Mouse (Mus musculus): ENCODE measurements around the gene Slc37a3. TPM values are rescaled to one million over a fixed set of nuclear protein-coding genes. Genes with fewer than 3 reads are reported as not detected.

The Slc37a3 gene
- polyA plus RNA-seq, 1 experiment, result 13.2 TPM

DNA sequence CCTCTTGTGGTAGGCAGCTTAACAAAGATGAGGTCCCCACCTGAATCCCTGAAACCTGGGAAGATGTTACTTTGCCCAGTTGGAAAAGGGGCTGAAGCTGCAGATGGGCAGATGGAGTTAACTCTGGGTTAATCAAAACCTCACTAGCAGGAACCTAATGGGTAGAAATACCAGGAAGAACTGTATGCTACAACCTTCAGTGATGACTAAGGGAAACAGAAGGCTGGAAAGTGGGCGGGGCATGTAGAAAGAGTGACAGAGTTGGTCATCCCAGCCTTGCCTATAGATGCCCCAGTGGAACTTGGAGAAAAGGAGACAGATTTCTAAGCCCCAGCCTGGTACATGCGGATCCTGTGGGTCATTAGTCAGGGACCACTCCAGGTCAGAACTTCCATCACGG, 76.0 kb downstream of the Slc37a3 start:
- TF ChIP-seq POLR2A (IDR thresholded peaks at IDR 0.05; ENCODE audit: low read depth, low read length) (no peak), CTCF (IDR thresholded peaks at IDR 0.05; ENCODE audit: extremely low read depth, insufficient read length, insufficient replicate concordance, low read depth, low read length) (no peak)
- no peak overlapping the region for H3K27ac ChIP-seq (ENCODE audit: insufficient read depth, low read depth, low read length)
- H3K4me1 ChIP-seq (ENCODE audit: control insufficient read depth, insufficient read depth, insufficient read length, low read length), result no peaks in the 10 kb centered on the region
- WGBS, result 85% methylated on average over 3 of the region's 3 CpGs
- no peaks in the 10 kb centered on the region for H3K36me3 ChIP-seq (ENCODE audit: control insufficient read depth, insufficient read depth, low read length)
- H3K4me3 ChIP-seq (ENCODE audit: low read depth, low read length), result no peak overlapping the region
- H3K27me3 ChIP-seq (ENCODE audit: control insufficient read depth, insufficient read depth, low read length), result no peaks in the 10 kb centered on the region

DNA sequence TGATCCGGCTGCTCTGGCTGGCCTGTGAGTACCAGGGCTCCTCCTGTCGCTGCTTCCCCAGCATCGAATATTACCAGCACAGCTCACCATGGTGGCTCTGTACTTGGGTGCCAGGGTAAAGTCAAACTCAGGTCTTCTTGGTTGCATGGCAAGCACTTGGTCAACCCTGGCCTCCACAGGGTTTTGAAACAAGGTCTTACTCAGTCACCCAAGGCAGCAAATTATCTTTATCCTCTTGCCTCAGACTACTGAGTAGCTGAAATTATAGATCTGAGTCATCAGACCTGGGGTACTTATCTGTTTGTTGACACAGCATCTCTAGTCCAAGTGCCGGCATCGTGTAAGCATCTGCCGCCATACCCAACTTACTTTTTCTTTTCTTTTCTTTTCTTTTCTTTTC, 80.4 kb downstream of the Slc37a3 start:
- no peaks in the 10 kb centered on the region for H3K36me3 ChIP-seq (ENCODE audit: control insufficient read depth, insufficient read depth, low read length)
- no peaks in the 10 kb centered on the region for H3K27me3 ChIP-seq (ENCODE audit: control insufficient read depth, insufficient read depth, low read length)
- no peak overlapping the region for H3K4me3 ChIP-seq (ENCODE audit: low read depth, low read length)
- H3K27ac ChIP-seq (ENCODE audit: insufficient read depth, low read depth, low read length), result no peak overlapping the region
- 90% methylated on average over 6 of the region's 6 CpGs for WGBS
- H3K4me1 ChIP-seq (ENCODE audit: control insufficient read depth, insufficient read depth, insufficient read length, low read length), result no peaks in the 10 kb centered on the region
- TF ChIP-seq POLR2A (IDR thresholded peaks at IDR 0.05; ENCODE audit: low read depth, low read length) (no peak), CTCF (IDR thresholded peaks at IDR 0.05; ENCODE audit: extremely low read depth, insufficient read length, insufficient replicate concordance, low read depth, low read length) (no peak)

DNA sequence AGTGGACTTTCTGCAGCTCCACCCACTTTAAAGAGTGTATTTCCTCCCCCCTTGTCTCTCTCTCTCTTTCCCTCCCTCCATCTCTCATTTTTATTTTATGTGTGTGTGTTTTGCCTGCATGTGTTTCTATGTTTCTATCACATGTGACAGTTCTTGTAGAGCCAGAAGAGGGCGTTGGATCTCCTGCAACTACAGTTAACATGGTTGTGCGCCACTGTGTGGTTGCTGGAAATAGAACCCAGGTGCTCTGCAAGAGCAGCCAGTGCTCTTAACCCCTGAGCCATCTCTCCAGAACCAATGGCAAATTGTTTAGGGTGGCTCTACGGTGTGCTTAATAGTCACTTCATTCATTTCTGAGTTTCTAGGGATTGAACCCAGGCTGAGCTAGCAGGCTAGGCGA, 81.0 kb downstream of the Slc37a3 start:
- Histone ChIP-seq H3K36me3 (ENCODE audit: control insufficient read depth, insufficient read depth, low read length) (no peaks in the 10 kb centered on the region), H3K4me1 (ENCODE audit: control insufficient read depth, insufficient read depth, insufficient read length, low read length) (no peaks in the 10 kb centered on the region), H3K27me3 (ENCODE audit: control insufficient read depth, insufficient read depth, low read length) (no peaks in the 10 kb centered on the region), H3K4me3 (ENCODE audit: low read depth, low read length) (no peak overlapping the region), H3K27ac (ENCODE audit: insufficient read depth, low read depth, low read length) (no peak overlapping the region)
- WGBS, result 84% methylated on average over 4 of the region's 4 CpGs
- TF ChIP-seq POLR2A (IDR thresholded peaks at IDR 0.05; ENCODE audit: low read depth, low read length), result no peak
- TF ChIP-seq CTCF (IDR thresholded peaks at IDR 0.05; ENCODE audit: extremely low read depth, insufficient read length, insufficient replicate concordance, low read depth, low read length), result no peak

DNA sequence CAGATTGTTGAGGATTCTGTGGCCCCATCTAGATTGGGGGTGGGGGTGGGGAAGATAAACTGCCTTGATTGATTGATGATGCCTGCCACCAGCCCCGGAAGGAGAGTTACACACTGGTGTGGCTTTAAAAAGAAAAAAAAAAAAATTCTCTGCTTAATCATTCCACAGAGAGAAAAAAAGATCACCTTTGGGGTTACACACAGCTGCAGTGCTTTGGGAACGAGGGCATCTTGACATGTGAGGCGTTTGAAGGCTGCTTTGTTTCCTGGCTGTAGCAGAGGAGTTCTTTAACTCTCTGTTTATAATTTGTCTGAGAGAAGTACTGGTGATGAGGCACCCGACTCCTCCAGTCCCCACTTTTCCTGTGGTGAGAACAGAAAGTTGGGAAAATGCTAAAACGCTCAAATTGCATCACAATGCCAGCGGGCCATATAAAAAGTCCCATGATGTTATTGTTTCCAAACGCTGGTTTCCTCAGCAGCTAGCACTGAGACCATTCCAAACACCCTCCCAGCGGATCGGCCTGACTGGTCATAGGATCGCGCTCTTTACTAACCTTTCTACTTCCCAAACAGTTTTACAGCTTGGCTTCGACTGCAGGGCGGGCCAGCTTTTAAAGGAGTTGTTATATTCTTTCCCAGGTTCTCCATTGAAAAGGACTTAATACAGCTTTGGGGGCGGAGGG, 81.6 kb downstream of the Slc37a3 start:
- H3K4me1 ChIP-seq (ENCODE audit: control insufficient read depth, insufficient read depth, insufficient read length, low read length), result no peaks in the 10 kb centered on the region
- H3K27me3 ChIP-seq (ENCODE audit: control insufficient read depth, insufficient read depth, low read length), result no peaks in the 10 kb centered on the region
- WGBS, result 44% methylated on average over 14 of the region's 14 CpGs
- H3K4me3 ChIP-seq (ENCODE audit: low read depth, low read length), result no peak overlapping the region
- H3K27ac ChIP-seq (ENCODE audit: insufficient read depth, low read depth, low read length), result no peak overlapping the region
- no peak for TF ChIP-seq CTCF (IDR thresholded peaks at IDR 0.05; ENCODE audit: extremely low read depth, insufficient read length, insufficient replicate concordance, low read depth, low read length)
- no peaks in the 10 kb centered on the region for H3K36me3 ChIP-seq (ENCODE audit: control insufficient read depth, insufficient read depth, low read length)

DNA sequence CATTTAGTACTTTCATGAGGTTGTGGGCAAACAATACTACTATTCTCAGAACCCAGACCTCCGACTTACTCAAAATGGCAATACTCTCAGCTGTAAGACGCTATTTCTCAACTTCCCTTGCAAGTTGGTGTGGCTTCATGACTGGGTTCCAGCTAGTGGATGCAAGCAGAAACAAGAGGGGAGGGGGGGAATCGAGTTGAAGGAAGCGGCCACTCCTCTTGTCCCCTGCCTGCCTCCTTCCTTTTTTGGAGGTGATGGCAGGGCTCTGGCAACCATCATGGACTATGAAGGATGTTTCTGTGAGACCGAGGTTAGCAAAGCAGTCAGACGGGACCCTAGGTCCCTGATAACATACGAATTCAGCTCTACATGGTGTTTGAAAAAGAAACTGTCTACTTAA, 87.8 kb downstream of the Slc37a3 start:
- Histone ChIP-seq H3K27me3 (ENCODE audit: control insufficient read depth, insufficient read depth, low read length) (no peaks in the 10 kb centered on the region), H3K27ac (ENCODE audit: insufficient read depth, low read depth, low read length) (no peak overlapping the region), H3K36me3 (ENCODE audit: control insufficient read depth, insufficient read depth, low read length) (no peaks in the 10 kb centered on the region), H3K4me1 (ENCODE audit: control insufficient read depth, insufficient read depth, insufficient read length, low read length) (peaks cover 13% of the 10 kb centered on the region), H3K4me3 (ENCODE audit: low read depth, low read length) (no peak overlapping the region)
- TF ChIP-seq CTCF (IDR thresholded peaks at IDR 0.05; ENCODE audit: extremely low read depth, insufficient read length, insufficient replicate concordance, low read depth, low read length) (no peak), POLR2A (IDR thresholded peaks at IDR 0.05; ENCODE audit: low read depth, low read length) (no peak)
- WGBS, result 67% methylated on average over 7 of the region's 7 CpGs

DNA sequence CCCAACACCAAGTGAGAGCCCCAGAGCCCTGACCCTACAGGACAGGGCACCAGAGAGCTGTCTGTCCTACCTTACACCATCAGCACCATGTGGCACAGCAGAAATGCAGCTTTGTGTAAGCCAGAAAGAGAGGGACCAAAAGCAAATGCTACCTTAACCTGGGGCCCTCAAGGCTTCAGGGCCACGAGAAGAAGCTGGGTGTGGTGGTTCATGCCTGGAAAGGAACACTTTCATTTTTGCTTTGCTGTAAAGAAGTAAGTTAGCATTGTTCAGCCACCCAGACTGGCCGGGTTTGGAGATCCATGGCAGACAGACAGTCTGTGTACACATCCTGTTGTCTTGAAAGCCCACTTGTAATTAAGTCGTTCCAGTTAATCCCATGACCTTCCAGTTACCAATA, 89.7 kb downstream of the Slc37a3 start:
- Histone ChIP-seq H3K27me3 (ENCODE audit: control insufficient read depth, insufficient read depth, low read length) (no peaks in the 10 kb centered on the region), H3K4me3 (ENCODE audit: low read depth, low read length) (no peak overlapping the region), H3K4me1 (ENCODE audit: control insufficient read depth, insufficient read depth, insufficient read length, low read length) (peaks cover 13% of the 10 kb centered on the region), H3K27ac (ENCODE audit: insufficient read depth, low read depth, low read length) (peak overlapping the region; percentile 35), H3K36me3 (ENCODE audit: control insufficient read depth, insufficient read depth, low read length) (no peaks in the 10 kb centered on the region)
- WGBS, result 24% methylated on average over 3 of the region's 3 CpGs
- no peak for TF ChIP-seq CTCF (IDR thresholded peaks at IDR 0.05; ENCODE audit: extremely low read depth, insufficient read length, insufficient replicate concordance, low read depth, low read length)

DNA sequence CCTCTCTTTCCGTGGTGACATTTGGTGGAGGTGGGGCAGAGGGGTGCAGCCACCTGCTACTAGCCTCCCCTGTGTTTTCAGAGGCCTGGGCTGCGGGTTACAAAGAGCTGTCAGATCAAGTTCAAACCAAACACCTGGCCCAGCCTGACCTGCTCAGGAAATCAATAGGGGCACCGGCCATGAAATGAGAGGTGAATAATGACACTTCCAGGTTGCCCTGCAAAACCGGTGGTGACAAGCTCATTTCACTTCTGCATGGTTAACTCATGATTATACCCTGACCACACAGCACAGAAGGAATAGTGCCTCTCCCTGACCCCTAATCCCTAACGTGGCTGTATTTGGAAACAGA, 90.8 kb downstream of the Slc37a3 start:
- TF ChIP-seq POLR2A (IDR thresholded peaks at IDR 0.05; ENCODE audit: low read depth, low read length), result no peak
- TF ChIP-seq CTCF (IDR thresholded peaks at IDR 0.05; ENCODE audit: extremely low read depth, insufficient read length, insufficient replicate concordance, low read depth, low read length), result no peak
- Histone ChIP-seq H3K4me3 (ENCODE audit: low read depth, low read length) (no peak overlapping the region), H3K27ac (ENCODE audit: insufficient read depth, low read depth, low read length) (no peak overlapping the region), H3K36me3 (ENCODE audit: control insufficient read depth, insufficient read depth, low read length) (no peaks in the 10 kb centered on the region), H3K4me1 (ENCODE audit: control insufficient read depth, insufficient read depth, insufficient read length, low read length) (peaks cover 16% of the 10 kb centered on the region), H3K27me3 (ENCODE audit: control insufficient read depth, insufficient read depth, low read length) (no peaks in the 10 kb centered on the region)
- WGBS, result 39% methylated on average over 5 of the region's 5 CpGs
